Mouse (Mus musculus) megakaryocyte, embryonic 14.5 days (primary cell): Measurements from ENCODE around the gene Hdac5.

Experiments used
- FLI1 ChIP-seq: IDR thresholded peaks from 2 replicates; pipeline ENCODE4 v1.6.1; 2012; ENCODE audit warnings: low read length, inconsistent platforms, mixed read lengths
- GATA1 ChIP-seq: IDR thresholded peaks from 3 replicates; pipeline ENCODE4 v1.6.1; 2012; ENCODE audit warnings: mixed read lengths, low read length, inconsistent platforms, borderline replicate concordance

GRCm38 (mm10) chr11:102257514-102257913 is 27.5 kb upstream of the Hdac5 start:
- no peak for TF ChIP-seq FLI1
- TF ChIP-seq GATA1, result no peak
